Mouse (Mus musculus) CH12.LX (cell line): ENCODE results near the gene Tet3. TPM values are rescaled to one million over a fixed set of nuclear protein-coding genes. Genes with fewer than 3 reads are reported as not detected.
A peak's percentile ranks its signal among the peaks of the same experiment; 100 is the strongest.

Source experiments
- DNase-seq: peaks from one replicate; pipeline ENCODE4 v3.0.0-alpha.2; 2013; ENCODE audit errors: extremely low read depth
- H3K27ac ChIP-seq: 2 replicates; pipeline ENCODE4 v1.5.1; 2012; ENCODE audit warnings: low read depth, mild to moderate bottlenecking, control low read depth, moderate library complexity; ENCODE audit not compliant: insufficient read depth
- H3K27me3 ChIP-seq: replicated peaks from 2 replicates; pipeline ENCODE3; 2012; ENCODE audit warnings: inconsistent platforms
- H3K36me3 ChIP-seq, 2 experiments: replicated peaks in 1 of 2; 2 replicates each; pipeline versions ENCODE3 to v1.6.1; 2012; ENCODE audit warnings: inconsistent platforms in 1 of 2, low read length in 1 of 2, mild to moderate bottlenecking in 1 of 2, mixed read lengths in 1 of 2, moderate library complexity in 1 of 2; ENCODE audit not compliant: control insufficient read depth in 1 of 2, insufficient read depth in 1 of 2
- H3K4me1 ChIP-seq, 2 experiments: 2 replicates each; pipeline ENCODE4 v1.6.1; 2012; ENCODE audit warnings: inconsistent platforms in 1 of 2, moderate library complexity in 1 of 2; ENCODE audit not compliant: insufficient read depth in 2 of 2, control insufficient read depth in 1 of 2
- H3K4me2 ChIP-seq: 2 replicates; pipeline ENCODE4 v1.6.1; 2012; ENCODE audit warnings: low read depth, mild to moderate bottlenecking, control low read depth; ENCODE audit not compliant: poor library complexity, insufficient read depth, severe bottlenecking
- H3K4me3 ChIP-seq, 3 experiments: fragments of 150-350 bp in 1 of 3; sonication (generic) in 1 of 3; replicated peaks in 1 of 3; 2 replicates each; pipeline versions ENCODE3 to v1.5.1; 2011 to 2012; ENCODE audit warnings: low read depth in 2 of 3, low read length in 2 of 3, mild to moderate bottlenecking in 2 of 3, moderate library complexity in 2 of 3, control low read depth in 1 of 3, improper control_type of control experiment in 1 of 3, inconsistent platforms in 1 of 3, mixed read lengths in 1 of 3; ENCODE audit not compliant: poor library complexity in 1 of 3
- H3K79me2 ChIP-seq: replicated peaks from 2 replicates; pipeline ENCODE4 v1.6.1; 2012; ENCODE audit warnings: mild to moderate bottlenecking, moderate library complexity; ENCODE audit not compliant: control insufficient read depth, poor library complexity, insufficient read depth, severe bottlenecking; ENCODE audit errors: extremely low read depth
- H3K9ac ChIP-seq: 2 replicates; pipeline ENCODE4 v1.6.1; 2012; ENCODE audit warnings: low read depth, mild to moderate bottlenecking, control low read depth, moderate library complexity; ENCODE audit not compliant: insufficient read depth
- H3K9me3 ChIP-seq: replicated peaks from 2 replicates; pipeline ENCODE3; 2012; ENCODE audit warnings: low read length, inconsistent platforms, mixed read lengths
- CHD1 ChIP-seq: IDR thresholded peaks from 2 replicates; pipeline ENCODE4 v1.6.1; 2012; ENCODE audit warnings: low read depth, low read length, improper control_type of control experiment, inconsistent platforms
- CTCF ChIP-seq, 2 experiments: IDR thresholded peaks in 1 of 2; conservative IDR thresholded peaks in 1 of 2; 2 replicates each; pipeline ENCODE4 v1.5.1; 2011 to 2012; ENCODE audit warnings: low read depth in 2 of 2, low read length in 2 of 2, improper control_type of control experiment in 1 of 2, inconsistent platforms in 1 of 2, mild to moderate bottlenecking in 1 of 2, moderate library complexity in 1 of 2
- ETS1 ChIP-seq: conservative IDR thresholded peaks from 2 replicates; pipeline ENCODE4 v1.6.1; 2012; ENCODE audit warnings: low read depth, mild to moderate bottlenecking, inconsistent platforms, low read length, improper control_type of control experiment, moderate library complexity
- HCFC1 ChIP-seq: IDR thresholded peaks from 2 replicates; pipeline ENCODE4 v1.6.1; 2012; ENCODE audit warnings: low read depth, mild to moderate bottlenecking, inconsistent platforms, low read length, improper control_type of control experiment
- IRF4 ChIP-seq: IDR thresholded peaks from 2 replicates; pipeline ENCODE4 v1.6.1; 2014; ENCODE audit warnings: low read depth, mild to moderate bottlenecking, inconsistent platforms, low read length, improper control_type of control experiment
- JUND ChIP-seq: conservative IDR thresholded peaks from 2 replicates; pipeline ENCODE4 v1.6.1; 2011; ENCODE audit warnings: low read depth, low read length, improper control_type of control experiment
- KAT2A ChIP-seq: IDR thresholded peaks from 2 replicates; pipeline ENCODE4 v1.6.1; 2012; ENCODE audit warnings: low read length, improper control_type of control experiment, inconsistent platforms; ENCODE audit not compliant: insufficient replicate concordance
- MAX ChIP-seq: IDR thresholded peaks from 2 replicates; pipeline ENCODE4 v1.6.1; 2011; ENCODE audit warnings: low read length, improper control_type of control experiment
- MAZ ChIP-seq: IDR thresholded peaks from 2 replicates; pipeline ENCODE4 v1.6.1; 2012; ENCODE audit warnings: low read depth, mild to moderate bottlenecking, inconsistent platforms, low read length, improper control_type of control experiment, moderate library complexity
- MXI1 ChIP-seq: IDR thresholded peaks from 2 replicates; pipeline ENCODE4 v1.6.1; 2011; ENCODE audit warnings: mild to moderate bottlenecking, low read depth, low read length, improper control_type of control experiment
- MYC ChIP-seq: IDR thresholded peaks from 2 replicates; pipeline ENCODE4 v1.6.1; 2011; ENCODE audit warnings: low read depth, mild to moderate bottlenecking, improper control_type of control experiment, low read length
- NELFE ChIP-seq: IDR thresholded peaks from 2 replicates; pipeline ENCODE4 v1.6.1; 2011; ENCODE audit warnings: low read depth, low read length, improper control_type of control experiment
- POLR2A ChIP-seq: IDR thresholded peaks from 2 replicates; pipeline ENCODE4 v1.6.1; 2011; ENCODE audit warnings: low read depth, mild to moderate bottlenecking, improper control_type of control experiment, low read length
- POLR2AphosphoS2 ChIP-seq: IDR thresholded peaks from 2 replicates; pipeline ENCODE4 v1.6.1; 2011; ENCODE audit warnings: low read depth, low read length, improper control_type of control experiment
- RAD21 ChIP-seq: IDR thresholded peaks from 2 replicates; pipeline ENCODE4 v1.6.1; 2011; ENCODE audit warnings: low read depth, mild to moderate bottlenecking, low read length, improper control_type of control experiment, moderate library complexity
- TBP ChIP-seq: conservative IDR thresholded peaks from 2 replicates; pipeline ENCODE4 v1.6.1; 2011; ENCODE audit warnings: low read depth, low read length, improper control_type of control experiment
- TCF12 ChIP-seq: IDR thresholded peaks from 2 replicates; pipeline ENCODE4 v1.6.1; 2014; ENCODE audit warnings: low read depth, mild to moderate bottlenecking, inconsistent platforms, low read length, improper control_type of control experiment
- UBTF ChIP-seq: IDR thresholded peaks from 2 replicates; pipeline ENCODE4 v1.6.1; 2012; ENCODE audit warnings: low read depth, mild to moderate bottlenecking, inconsistent platforms, low read length, improper control_type of control experiment, moderate library complexity
- USF1 ChIP-seq: IDR thresholded peaks from 2 replicates; pipeline ENCODE4 v1.6.1; 2014; ENCODE audit warnings: low read depth, mild to moderate bottlenecking, inconsistent platforms, low read length, improper control_type of control experiment
- ZC3H11A ChIP-seq: IDR thresholded peaks from 2 replicates; pipeline ENCODE4 v1.6.1; 2012; ENCODE audit warnings: low read depth, mild to moderate bottlenecking, inconsistent platforms, low read length, improper control_type of control experiment
- ZKSCAN1 ChIP-seq: IDR thresholded peaks from 2 replicates; pipeline ENCODE4 v1.6.1; 2012; ENCODE audit warnings: low read depth, inconsistent platforms, low read length, improper control_type of control experiment, borderline replicate concordance
- ZNF384 ChIP-seq: IDR thresholded peaks from 2 replicates; pipeline ENCODE4 v1.6.1; 2012; ENCODE audit warnings: low read depth, low read length, improper control_type of control experiment, inconsistent platforms
- dilution Hi-C: fragments of 300-500 bp; cut with MboI; formaldehyde crosslinking; loops from 2 replicates; pipeline ENCODE4 v1.14.3; 2020; ENCODE audit warnings: low sequenced_read_pairs; ENCODE audit not compliant: extremely low pct_unique_long_range_greater_than_20kb, extremely low pct_ligation_motif_present
- in situ Hi-C: fragments of 300-500 bp; cut with MboI; formaldehyde crosslinking; loops from 3 replicates; pipeline ENCODE4 v1.14.3; 2019; ENCODE audit warnings: low sequenced_read_pairs, low pct_ligation_motif_present, low pct_unique_long_range_greater_than_20kb, mixed read lengths
- polyA plus RNA-seq: library from polyadenylated mRNA; unstranded; fragments of >175 nt; gene quantifications from 2 replicates; pipeline ENCODE4 v1.2.1, GENCODE M21; 2012; ENCODE audit warnings: low read depth; ENCODE audit not compliant: insufficient read length
- total RNA-seq, 2 experiments: library from RNA; depleted of rRNA; stranded (reverse); fragments of 300-350 nt in 1 of 2; fragments of >200 nt in 1 of 2; gene quantifications; 2 replicates each; pipeline ENCODE4 v1.2.3; 2012 to 2014

The Tet3 gene
- total and polyA plus RNA-seq, 3 experiments, result 3.2 to 10.0 (median 8.2) TPM

- TF ChIP-seq TCF12 (no peak), ZC3H11A (no peak), MAX (no peak), JUND (no peak), ZKSCAN1 (no peak), MAZ (no peak), CHD1 (no peak), TBP (no peak), UBTF (no peak), MXI1 (no peak), HCFC1 (no peak), RAD21 (no peak), POLR2AphosphoS2 (no peak), NELFE (no peak), MYC (no peak), IRF4 (no peak), ETS1 (no peak), USF1 (no peak), POLR2A (no peak), KAT2A (no peak)
- Histone ChIP-seq H3K9me3 (no peaks in the 10 kb centered on the region), H3K79me2 (peaks cover 4% of the 10 kb centered on the region; the same call in 1 of the 2 replicates), H3K4me2 (no peak overlapping the region), H3K27me3 (no peaks in the 10 kb centered on the region), H3K4me1 (peaks cover 6 to 85% of the 10 kb centered on the region in 2 experiments), H3K36me3 (peaks cover 7 to 62% of the 10 kb centered on the region in 2 experiments), H3K27ac (no peak overlapping the region), H3K9ac (no peak overlapping the region), H3K4me3 (no peak overlapping the region)
- in situ Hi-C loops, result no loop called here
- no peak for DNase-seq
- dilution Hi-C loops, result no loop called here
These were observed 21.7 kb downstream of the Tet3 start for GRCm38 (mm10) chr6:83437225-83437624.

GRCm38 (mm10) chr6:83436547-83436946 is 22.3 kb downstream of the Tet3 start:
- TF ChIP-seq ZNF384 (peak; percentile 89), CTCF (conservative IDR thresholded peaks at IDR 0.05 in 1 of 2, IDR thresholded peaks at IDR 0.05 in 1 of 2; ENCODE audit: low read depth in 2 of 2, low read length in 2 of 2) (no peak)
- TF ChIP-seq, all 38 proteins: peak for 1
- DNase-seq, result no peak
- H3K9ac ChIP-seq, result no peak overlapping the region
- H3K36me3 ChIP-seq, result peaks cover 7 to 67% of the 10 kb centered on the region in 2 experiments
- no peaks in the 10 kb centered on the region for H3K9me3 ChIP-seq
- H3K4me3 ChIP-seq, result no peak overlapping the region
- H3K79me2 ChIP-seq, result peaks cover 4% of the 10 kb centered on the region; the same call in 1 of the 2 replicates
- peaks cover 6 to 85% of the 10 kb centered on the region in 2 experiments for H3K4me1 ChIP-seq
- in situ Hi-C loops (no loop called here), dilution Hi-C loops (no loop called here)
- H3K27ac ChIP-seq, result no peak overlapping the region
- no peaks in the 10 kb centered on the region for H3K27me3 ChIP-seq
- H3K4me2 ChIP-seq, result no peak overlapping the region
